Comparison of ENCODE assay signal across 25 mouse cellular contexts in genomic region chr2:19520617-19521016, GRCm38 (mm10). TPM values are rescaled to one million over a fixed set of nuclear protein-coding genes. Genes with fewer than 3 reads are reported as not detected.
A peak's percentile ranks its signal among the peaks of the same experiment; 100 is the strongest.
DNase-seq lines count a peak whose midpoint lies in the region; ATAC-seq lines count a peak whose summit lies in the region.
"Had no signal": no experiment of that assay in that cellular context is flagged by ENCODE, and none has a peak within 500 bp of the region (broad histone marks: within the 10 kb centered on the region; RNA-seq: fewer than 3 reads in every experiment).

No protein-coding gene starts in this region.

- no peak overlapping the region for H3K9ac ChIP-seq in forebrain, embryonic 15.5 days (replicated peaks)
- no peak overlapping the region for H3K9ac ChIP-seq in forebrain, embryonic 14.5 days (ENCODE audit: low read length)
- no peak overlapping the region for H3K9ac ChIP-seq in hindbrain, embryonic 12.5 days
- H3K9ac ChIP-seq in hindbrain, embryonic 14.5 days = no peak overlapping the region
- no peak overlapping the region for H3K9ac ChIP-seq in midbrain, embryonic 11.5 days (ENCODE audit: low read length)
- H3K9ac ChIP-seq in midbrain, embryonic 14.5 days (replicated peaks; ENCODE audit: low read length) = no peak overlapping the region
- H3K9ac ChIP-seq: embryonic facial prominence, embryonic 12.5 days; forebrain, embryonic 13.5 days; forebrain, postnatal 0 days had no signal

- no peaks in the 10 kb centered on the region for H3K36me3 ChIP-seq in forebrain, embryonic 15.5 days
- H3K36me3 ChIP-seq in forebrain, embryonic 14.5 days (ENCODE audit: control insufficient read depth, insufficient read depth, low read length) = no peaks in the 10 kb centered on the region
- H3K36me3 ChIP-seq in hindbrain, embryonic 12.5 days = no peaks in the 10 kb centered on the region
- H3K36me3 ChIP-seq in hindbrain, embryonic 14.5 days (replicated peaks; ENCODE audit: control insufficient read depth, insufficient read depth) = no peaks in the 10 kb centered on the region
- H3K36me3 ChIP-seq in midbrain, embryonic 11.5 days (ENCODE audit: control insufficient read depth, insufficient read depth, low read length) = no peaks in the 10 kb centered on the region
- no peaks in the 10 kb centered on the region for H3K36me3 ChIP-seq in midbrain, embryonic 14.5 days (ENCODE audit: control insufficient read depth, insufficient read depth, low read length)
- H3K36me3 ChIP-seq: embryonic facial prominence, embryonic 10.5 days; embryonic facial prominence, embryonic 12.5 days; G1E had no signal

- no peaks in the 10 kb centered on the region for H3K9me3 ChIP-seq in forebrain, embryonic 15.5 days
- H3K9me3 ChIP-seq in forebrain, embryonic 14.5 days (replicated peaks; ENCODE audit: control insufficient read depth, low read length) = no peaks in the 10 kb centered on the region
- H3K9me3 ChIP-seq in hindbrain, embryonic 12.5 days (replicated peaks) = no peaks in the 10 kb centered on the region
- no peaks in the 10 kb centered on the region for H3K9me3 ChIP-seq in hindbrain, embryonic 14.5 days (ENCODE audit: control insufficient read depth, low read length)
- no peaks in the 10 kb centered on the region for H3K9me3 ChIP-seq in midbrain, embryonic 11.5 days (ENCODE audit: control insufficient read depth, low read length)
- H3K9me3 ChIP-seq in midbrain, embryonic 14.5 days (ENCODE audit: control insufficient read depth, low read length) = no peaks in the 10 kb centered on the region
- H3K9me3 ChIP-seq: embryonic facial prominence, embryonic 10.5 days; embryonic facial prominence, embryonic 12.5 days; forebrain, embryonic 13.5 days; G1E had no signal

- 0 out of 2 replicates have a peak, but pooled peaks cover 7% of the 10 kb centered on the region for H3K27me3 ChIP-seq in forebrain, embryonic 15.5 days
- H3K27me3 ChIP-seq in forebrain, embryonic 14.5 days (replicated peaks; ENCODE audit: control insufficient read depth, insufficient read depth, low read length) = no peaks in the 10 kb centered on the region
- H3K27me3 ChIP-seq in hindbrain, embryonic 12.5 days = peaks cover 16% of the 10 kb centered on the region
- no peaks in the 10 kb centered on the region; the same call in none of the 2 replicates for H3K27me3 ChIP-seq in hindbrain, embryonic 14.5 days (ENCODE audit: control insufficient read depth, insufficient read depth, low read length)
- peaks cover 6% of the 10 kb centered on the region; the same call in 1 of the 2 replicates for H3K27me3 ChIP-seq in midbrain, embryonic 11.5 days (ENCODE audit: control insufficient read depth, insufficient read depth, low read length)
- peaks cover 14% of the 10 kb centered on the region; the same call in 1 of the 2 replicates for H3K27me3 ChIP-seq in midbrain, embryonic 14.5 days (ENCODE audit: control insufficient read depth, insufficient read depth, low read length)
- H3K27me3 ChIP-seq: CH12.LX had no signal

- no peak overlapping the region for H3K27ac ChIP-seq in forebrain, embryonic 15.5 days (replicated peaks)
- no peak overlapping the region for H3K27ac ChIP-seq in forebrain, embryonic 14.5 days (ENCODE audit: low read depth, low read length)
- no peak overlapping the region for H3K27ac ChIP-seq in hindbrain, embryonic 12.5 days
- no peak overlapping the region for H3K27ac ChIP-seq in hindbrain, embryonic 14.5 days
- H3K27ac ChIP-seq in midbrain, embryonic 11.5 days (ENCODE audit: low read depth, low read length) = no peak overlapping the region
- no peak overlapping the region for H3K27ac ChIP-seq in midbrain, embryonic 14.5 days (replicated peaks; ENCODE audit: low read depth, low read length)
- H3K27ac ChIP-seq: embryonic facial prominence, embryonic 10.5 days; embryonic facial prominence, embryonic 12.5 days; forebrain, embryonic 13.5 days had no signal

- no peak for DNase-seq in forebrain, embryonic 14.5 days (ENCODE audit: low spot score)
- no peak for DNase-seq in hindbrain, embryonic 14.5 days (ENCODE audit: low spot score)
- no peak for DNase-seq in midbrain, embryonic 11.5 days (ENCODE audit: low spot score, missing footprints)
- no peak for DNase-seq in midbrain, embryonic 14.5 days
- DNase-seq: adrenal gland, adult 8-10 months; adrenal gland, postnatal 14 days; adrenal gland, postnatal 36 days; B cell, adult 2 months; cerebellum, adult 11-12 months; cerebellum, adult 2 months; cerebellum, adult 9-10 months; cerebellum, postnatal 10 days; cerebellum, postnatal 25 days; forebrain, postnatal 0 days had no signal

- WGBS in forebrain, embryonic 15.5 days = 89% methylated on average over 2 of the region's 2 CpGs
- WGBS in forebrain, embryonic 14.5 days = 83% methylated on average over 2 of the region's 2 CpGs
- 76% methylated on average over 2 of the region's 2 CpGs for WGBS in hindbrain, embryonic 12.5 days
- 83% methylated on average over 2 of the region's 2 CpGs for WGBS in hindbrain, embryonic 14.5 days
- WGBS in midbrain, embryonic 11.5 days = 86% methylated on average over 2 of the region's 2 CpGs
- WGBS in midbrain, embryonic 14.5 days = 63% methylated on average over 2 of the region's 2 CpGs

- ATAC-seq in forebrain, embryonic 15.5 days (replicated peaks) = peak; percentile 55; the same call in 1 of the 2 replicates
- no peak for ATAC-seq in forebrain, embryonic 14.5 days
- 0 out of 2 replicates have a peak, but pooled peaks have one; percentile 26 for ATAC-seq in hindbrain, embryonic 12.5 days (ENCODE audit: low FRiP score)
- no peak for ATAC-seq in hindbrain, embryonic 14.5 days (ENCODE audit: low FRiP score)
- ATAC-seq in midbrain, embryonic 11.5 days (ENCODE audit: low FRiP score) = peak; percentile 17; the same call in 1 of the 2 replicates
- no peak for ATAC-seq in midbrain, embryonic 14.5 days (ENCODE audit: low FRiP score, low TSS enrichment)
- ATAC-seq: activated CD4-positive, CD25-positive, alpha-beta regulatory T cell, adult 4 months; CD4-positive, CD25-positive, alpha-beta regulatory T cell, adult 4 months; Patski had no signal

- no peak overlapping the region for H3K4me2 ChIP-seq in forebrain, embryonic 15.5 days (replicated peaks)
- H3K4me2 ChIP-seq in forebrain, embryonic 14.5 days (ENCODE audit: low read length) = no peak overlapping the region
- H3K4me2 ChIP-seq in hindbrain, embryonic 12.5 days (replicated peaks) = no peak overlapping the region
- no peak overlapping the region for H3K4me2 ChIP-seq in hindbrain, embryonic 14.5 days (replicated peaks)
- no peak overlapping the region for H3K4me2 ChIP-seq in midbrain, embryonic 11.5 days
- H3K4me2 ChIP-seq in midbrain, embryonic 14.5 days (ENCODE audit: low read length) = no peak overlapping the region
- H3K4me2 ChIP-seq: embryonic facial prominence, embryonic 12.5 days; forebrain, embryonic 13.5 days had no signal

- H3K4me1 ChIP-seq in forebrain, embryonic 15.5 days = peaks cover 7% of the 10 kb centered on the region; the same call in 1 of the 2 replicates
- H3K4me1 ChIP-seq in forebrain, embryonic 14.5 days (ENCODE audit: control insufficient read depth, insufficient read depth, low read length) = peaks cover 4% of the 10 kb centered on the region; the same call in 1 of the 2 replicates
- H3K4me1 ChIP-seq in hindbrain, embryonic 12.5 days = peaks cover 6% of the 10 kb centered on the region
- H3K4me1 ChIP-seq in hindbrain, embryonic 14.5 days (replicated peaks; ENCODE audit: control insufficient read depth, insufficient read depth, low read length) = 0 out of 2 replicates have a peak, but pooled peaks cover 4% of the 10 kb centered on the region
- H3K4me1 ChIP-seq in midbrain, embryonic 11.5 days (ENCODE audit: control insufficient read depth, insufficient read depth, low read length) = peaks cover 6% of the 10 kb centered on the region
- H3K4me1 ChIP-seq in midbrain, embryonic 14.5 days (ENCODE audit: control insufficient read depth, insufficient read depth, low read length) = peaks cover 5% of the 10 kb centered on the region; the same call in 1 of the 2 replicates
- H3K4me1 ChIP-seq: embryonic facial prominence, embryonic 12.5 days had no signal

- H3K4me3 ChIP-seq in forebrain, embryonic 15.5 days = no peak overlapping the region
- no peak overlapping the region for H3K4me3 ChIP-seq in forebrain, embryonic 14.5 days (ENCODE audit: low read depth, low read length)
- no peak overlapping the region for H3K4me3 ChIP-seq in hindbrain, embryonic 12.5 days
- H3K4me3 ChIP-seq in hindbrain, embryonic 14.5 days (replicated peaks; ENCODE audit: low read length) = no peak overlapping the region
- H3K4me3 ChIP-seq in midbrain, embryonic 11.5 days (ENCODE audit: low read depth, low read length) = no peak overlapping the region
- no peak overlapping the region for H3K4me3 ChIP-seq in midbrain, embryonic 14.5 days (replicated peaks; ENCODE audit: low read depth, low read length)
- H3K4me3 ChIP-seq: embryonic facial prominence, embryonic 10.5 days; embryonic facial prominence, embryonic 12.5 days; forebrain, embryonic 13.5 days had no signal

RNA-seq across cellular contexts. Expression of gene 4921504E06Rik, which starts 33.1 kb away (rescaled TPM):
- polyA plus RNA-seq in forebrain, embryonic 15.5 days (2015; fragmentation: Nextera tagmentation; extraction: Ambion mirVana) = not detected in 2 replicates
- polyA plus RNA-seq in forebrain, embryonic 14.5 days (2014; fragmentation: Nextera tagmentation; extraction: Ambion mirVana) = not detected in 2 replicates
- 0.48 and 0.75 TPM in 2 replicates for polyA plus RNA-seq in hindbrain, embryonic 12.5 days (2016; fragmentation: Nextera tagmentation; extraction: Ambion mirVana)
- 0.18 TPM in 1 of 2 replicates, not detected in the other for polyA plus RNA-seq in hindbrain, embryonic 14.5 days (2014; fragmentation: Nextera tagmentation; extraction: Ambion mirVana)
- not detected in 2 replicates for polyA plus RNA-seq in midbrain, embryonic 11.5 days (2014; fragmentation: Nextera tagmentation; extraction: Ambion mirVana)
- 0.12 and 0.24 TPM in 2 replicates for polyA plus RNA-seq in midbrain, embryonic 14.5 days (2014; fragmentation: Nextera tagmentation; extraction: Ambion mirVana)
- polyA plus RNA-seq: activated CD4-positive, CD25-positive, alpha-beta regulatory T cell, adult 4 months; CD4-positive, CD25-positive, alpha-beta regulatory T cell, adult 4 months; cerebellum, adult 2 months; embryonic facial prominence, embryonic 10.5 days; embryonic facial prominence, embryonic 12.5 days; forebrain, embryonic 11.5 days; forebrain, embryonic 13.5 days; forebrain, postnatal 0 days; G1E; Patski had no signal

Comparison
In these comparisons a context has a peak if more than half of its experiments do, and no peak if none do; other contexts are left out.
1. ATAC-seq: peak in forebrain, embryonic 15.5 days (single experiment), hindbrain, embryonic 12.5 days (single experiment) and midbrain, embryonic 11.5 days (single experiment); none in forebrain, embryonic 14.5 days (single experiment), hindbrain, embryonic 14.5 days (single experiment) and midbrain, embryonic 14.5 days (single experiment).